10 mouse cellular contexts compared by ENCODE assay signal in genomic region chr8:108699011-108699410, GRCm38 (mm10).
DNase-seq lines count a peak whose midpoint lies in the region; ATAC-seq lines count a peak whose summit lies in the region.
"Had no signal": no experiment of that assay in that cellular context is flagged by ENCODE, and none has a peak within 500 bp of the region (broad histone marks: within the 10 kb centered on the region; RNA-seq: fewer than 3 reads in every experiment).

No protein-coding gene starts in this region.

- H3K4me2 ChIP-seq in heart, embryonic 11.5 days = peak overlapping the region; percentile 53
- H3K4me2 ChIP-seq in embryonic facial prominence, embryonic 12.5 days (replicated peaks) = peak overlapping the region; percentile 64
- peak overlapping the region; percentile 47 for H3K4me2 ChIP-seq in hindbrain, embryonic 15.5 days
- H3K4me2 ChIP-seq in midbrain, embryonic 15.5 days = peak overlapping the region; percentile 50

- no peaks in the 10 kb centered on the region for H3K9me3 ChIP-seq in heart, embryonic 11.5 days (replicated peaks; ENCODE audit: control insufficient read depth, low read length)
- no peaks in the 10 kb centered on the region for H3K9me3 ChIP-seq in embryonic facial prominence, embryonic 12.5 days
- no peaks in the 10 kb centered on the region for H3K9me3 ChIP-seq in hindbrain, embryonic 15.5 days
- H3K9me3 ChIP-seq in midbrain, embryonic 15.5 days = no peaks in the 10 kb centered on the region

- peaks cover 60% of the 10 kb centered on the region for H3K27me3 ChIP-seq in heart, embryonic 11.5 days (ENCODE audit: control insufficient read depth, insufficient read depth, low read length)
- H3K27me3 ChIP-seq in embryonic facial prominence, embryonic 12.5 days = peaks cover 32% of the 10 kb centered on the region
- H3K27me3 ChIP-seq in hindbrain, embryonic 15.5 days = peaks cover 48% of the 10 kb centered on the region
- H3K27me3 ChIP-seq in midbrain, embryonic 15.5 days (replicated peaks) = 0 out of 2 replicates have a peak, but pooled peaks cover 6% of the 10 kb centered on the region

- H3K4me1 ChIP-seq in heart, embryonic 11.5 days (ENCODE audit: control insufficient read depth, insufficient read depth, low read length) = peaks cover 28% of the 10 kb centered on the region
- peaks cover 49% of the 10 kb centered on the region for H3K4me1 ChIP-seq in embryonic facial prominence, embryonic 12.5 days
- H3K4me1 ChIP-seq in hindbrain, embryonic 15.5 days (replicated peaks) = peaks cover 33% of the 10 kb centered on the region
- peaks cover 50% of the 10 kb centered on the region for H3K4me1 ChIP-seq in midbrain, embryonic 15.5 days

- DNase-seq in heart, postnatal 4 days = no peak
- no peak for DNase-seq in frontal cortex, adult 2 months (ENCODE audit: extremely low spot score in 1 of 2, low spot score in 1 of 2)
- no peak for DNase-seq in gastrocnemius, postnatal 25 days
- no peak for DNase-seq in frontal cortex, postnatal 25 days (ENCODE audit: low spot score in 2 of 2)
- DNase-seq: cerebellum, adult 9-10 months; spleen, adult 18-20 months had no signal

- peak overlapping the region; percentile 27; the same call in 1 of the 2 replicates for H3K4me3 ChIP-seq in heart, embryonic 11.5 days (ENCODE audit: low read depth, low read length)
- no peak overlapping the region for H3K4me3 ChIP-seq in embryonic facial prominence, embryonic 12.5 days
- no peak overlapping the region for H3K4me3 ChIP-seq in hindbrain, embryonic 15.5 days
- H3K4me3 ChIP-seq in midbrain, embryonic 15.5 days = peak overlapping the region; percentile 26

- WGBS in heart, embryonic 11.5 days (ENCODE audit: insufficient replicate concordance) = 6% methylated on average over 3 of the region's 3 CpGs
- 2% methylated on average over 3 of the region's 3 CpGs for WGBS in embryonic facial prominence, embryonic 12.5 days
- 4% methylated on average over 3 of the region's 3 CpGs for WGBS in hindbrain, embryonic 15.5 days
- 5% methylated on average over 3 of the region's 3 CpGs for WGBS in midbrain, embryonic 15.5 days

- no peak overlapping the region for H3K9ac ChIP-seq in heart, embryonic 11.5 days (ENCODE audit: low read depth, low read length)
- peak overlapping the region; percentile 27; the same call in 1 of the 2 replicates for H3K9ac ChIP-seq in embryonic facial prominence, embryonic 12.5 days
- no peak overlapping the region for H3K9ac ChIP-seq in hindbrain, embryonic 15.5 days
- H3K9ac ChIP-seq in midbrain, embryonic 15.5 days = no peak overlapping the region

- H3K36me3 ChIP-seq in heart, embryonic 11.5 days (ENCODE audit: control insufficient read depth, insufficient read depth, low read length) = no peaks in the 10 kb centered on the region
- no peaks in the 10 kb centered on the region for H3K36me3 ChIP-seq in embryonic facial prominence, embryonic 12.5 days
- no peaks in the 10 kb centered on the region for H3K36me3 ChIP-seq in hindbrain, embryonic 15.5 days
- no peaks in the 10 kb centered on the region for H3K36me3 ChIP-seq in midbrain, embryonic 15.5 days (replicated peaks)

- no peak overlapping the region for H3K27ac ChIP-seq in heart, embryonic 11.5 days (ENCODE audit: low read depth, low read length)
- peak overlapping the region; percentile 84 for H3K27ac ChIP-seq in embryonic facial prominence, embryonic 12.5 days
- peak overlapping the region; percentile 79 for H3K27ac ChIP-seq in hindbrain, embryonic 15.5 days (replicated peaks)
- peak overlapping the region; percentile 81 for H3K27ac ChIP-seq in midbrain, embryonic 15.5 days

- ATAC-seq in heart, embryonic 11.5 days (replicated peaks; ENCODE audit: insufficient number of reproducible peaks, low FRiP score, low TSS enrichment) = no peak
- ATAC-seq in embryonic facial prominence, embryonic 12.5 days (ENCODE audit: insufficient number of reproducible peaks, insufficient read depth, low FRiP score, low TSS enrichment) = no peak
- ATAC-seq in hindbrain, embryonic 15.5 days (ENCODE audit: low FRiP score, low read depth) = no peak
- ATAC-seq in midbrain, embryonic 15.5 days (replicated peaks) = no peak

Comparison
In these comparisons a context has a peak if more than half of its experiments do, and no peak if none do; other contexts are left out.
1. H3K4me3 ChIP-seq: peak in heart, embryonic 11.5 days (single experiment) and midbrain, embryonic 15.5 days (single experiment); none in embryonic facial prominence, embryonic 12.5 days (single experiment) and hindbrain, embryonic 15.5 days (single experiment).
2. Peak in every context shown above with its lines, with median percentiles within 50 percentile points of each other: H3K4me2 ChIP-seq.